Mouse (Mus musculus) heart, postnatal 0 days (tissue): ENCODE measurements at regions not wholly inside any gene's neighbourhood (a gene's known extent, or its start where the extent isn't known, plus 50 kb on each side); places are given as distances from the start of the nearest gene placed in this dataset.

Experiments
- CTCF ChIP-seq: IDR thresholded peaks from 2 replicates; pipeline ENCODE4 v1.5.1; 2016; ENCODE audit warnings: antibody characterized with exemption, control low read depth, low read depth
- EP300 ChIP-seq: IDR thresholded peaks from 2 replicates; pipeline ENCODE4 v1.6.1; 2016; ENCODE audit warnings: antibody characterized with exemption, low read depth

DNA sequence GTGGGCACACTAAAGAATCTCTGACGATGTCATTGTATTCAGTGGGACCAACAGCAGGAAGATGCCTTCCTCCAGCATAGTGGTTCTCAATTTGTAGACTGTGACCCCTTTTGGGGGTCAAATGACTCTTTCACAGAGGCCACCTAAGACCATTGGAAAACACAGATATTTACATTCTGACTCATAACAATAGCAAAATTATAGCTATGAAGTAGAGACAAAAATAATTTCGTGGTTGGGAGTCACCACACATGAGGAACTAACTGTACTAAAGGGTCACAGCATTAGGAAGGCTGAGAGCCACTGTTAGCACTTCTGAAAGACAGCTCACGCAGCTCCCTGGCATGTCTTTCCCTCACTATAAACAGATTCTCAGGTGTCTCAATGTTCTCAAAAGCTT, 129.1 kb downstream of the Tent5c start:
- TF ChIP-seq EP300 = no peak
- no peak for TF ChIP-seq CTCF
